Mouse (Mus musculus) midbrain, embryonic 13.5 days (tissue): ENCODE results near the gene Krt5. TPM values are rescaled to one million over a fixed set of nuclear protein-coding genes. Genes with fewer than 3 reads are reported as not detected.
"Not testable (repeated sequence)": the region's sequence is repeated elsewhere in the genome, so short reads cannot be mapped to it uniquely, and the experiment has no call there.

Experiments
- ATAC-seq: fragments of 200-750 bp; cut with Nextera tagmentation; 2 replicates; pipeline ENCODE4 v1.8.0; 2017; ENCODE audit warnings: mild to moderate bottlenecking, moderate TSS enrichment, moderate library complexity
- H3K27ac ChIP-seq: fragments of 300-500 bp; sonication (generic); 2 replicates; pipeline ENCODE4 v1.5.1; 2015; ENCODE audit warnings: inconsistent platforms, mild to moderate bottlenecking, moderate library complexity
- H3K27me3 ChIP-seq: fragments of 300-500 bp; sonication (generic); 2 replicates; pipeline ENCODE4 v1.6.1; 2015; ENCODE audit warnings: mild to moderate bottlenecking, inconsistent platforms
- H3K36me3 ChIP-seq: fragments of 300-500 bp; sonication (generic); 2 replicates; pipeline ENCODE4 v1.6.1; 2015; ENCODE audit warnings: mild to moderate bottlenecking, inconsistent platforms
- H3K4me1 ChIP-seq: fragments of 300-500 bp; sonication (generic); replicated peaks from 2 replicates; pipeline ENCODE4 v1.6.1; 2015; ENCODE audit warnings: inconsistent platforms
- H3K4me2 ChIP-seq: fragments of 300-500 bp; sonication (generic); replicated peaks from 2 replicates; pipeline ENCODE4 v1.6.1; 2015; ENCODE audit warnings: moderate library complexity, mild to moderate bottlenecking, inconsistent platforms
- H3K4me3 ChIP-seq: fragments of 300-500 bp; sonication (generic); replicated peaks from 2 replicates; pipeline ENCODE4 v1.5.1; 2015; ENCODE audit warnings: mild to moderate bottlenecking, inconsistent platforms
- H3K9ac ChIP-seq: fragments of 300-500 bp; sonication (generic); replicated peaks from 2 replicates; pipeline ENCODE4 v1.6.1; 2015; ENCODE audit warnings: mild to moderate bottlenecking, inconsistent platforms
- H3K9me3 ChIP-seq: fragments of 300-500 bp; sonication (generic); 2 replicates; pipeline ENCODE4 v1.6.1; 2016; ENCODE audit warnings: mild to moderate bottlenecking, inconsistent platforms
- WGBS: fragments of 180-500 bp; shearing (Covaris S2); methylation state at CpG from one replicate; pipeline ENCODE4 v1.1.7; 2015; 5-methylcytosine and 5-hydroxymethylcytosine counted together
- microRNA-seq: library from miRNA; unstranded; fragments of <30 nt; microRNA quantifications from one replicate; pipeline ENCODE4, GENCODE M21; 2016
- polyA plus RNA-seq: library from polyadenylated mRNA; unstranded; fragments of >200 nt; fragmentation: Nextera tagmentation; extraction: Ambion mirVana; gene quantifications from 2 replicates; pipeline ENCODE4 v1.2.1, GENCODE M21; 2015

The Krt5 gene
- polyA plus RNA-seq, 1 experiment from 2014 or later = 0.19 TPM

- 71% methylated on average over 3 of the region's 3 CpGs for WGBS
- H3K27ac ChIP-seq = no peak overlapping the region
- H3K36me3 ChIP-seq = no peaks in the 10 kb centered on the region
These were observed 13.5 kb downstream of the Krt5 start for GRCm38 (mm10) chr15:101699192-101699591.

GRCm38 (mm10) chr15:101697326-101698188 is 15.1 kb downstream of the Krt5 start:
- H3K4me2 ChIP-seq = no peak overlapping the region
- 73% methylated on average over 8 of the region's 8 CpGs for WGBS

More at GRCm38 (mm10) chr15:101699192-101699591, 13.5 kb downstream of the Krt5 start:
- H3K27me3 ChIP-seq = no peaks in the 10 kb centered on the region
- no peaks in the 10 kb centered on the region for H3K9me3 ChIP-seq
- H3K4me3 ChIP-seq = no peak overlapping the region
- no peaks in the 10 kb centered on the region for H3K4me1 ChIP-seq
- no peak overlapping the region for H3K9ac ChIP-seq
- ATAC-seq = no peak
- H3K4me2 ChIP-seq = no peak overlapping the region

GRCm38 (mm10) chr15:101694207-101694606 is 18.5 kb downstream of the Krt5 start, which contains the start of gene Krt6a:
Gene Krt6a, minus strand, starts transcription at chr15:101694307.
- Histone ChIP-seq H3K9me3 (no peaks in the 10 kb centered on the region), H3K4me2 (no peak within 1 kb of the TSS), H3K27ac (no peak within 1 kb of the TSS), H3K9ac (no peak within 1 kb of the TSS), H3K36me3 (no peaks in the 10 kb centered on the region), H3K4me1 (no peaks in the 10 kb centered on the region), H3K27me3 (no peaks in the 10 kb centered on the region), H3K4me3 (no peak within 1 kb of the TSS)
- WGBS = 82% methylated on average over 5 of the region's 5 CpGs
- no peak for ATAC-seq

More at GRCm38 (mm10) chr15:101697326-101698188, 15.1 kb downstream of the Krt5 start:
- no peaks in the 10 kb centered on the region for H3K27me3 ChIP-seq
- no peaks in the 10 kb centered on the region for H3K4me1 ChIP-seq
- no peaks in the 10 kb centered on the region for H3K36me3 ChIP-seq
- H3K9ac ChIP-seq = no peak overlapping the region
- no peak overlapping the region for H3K27ac ChIP-seq
- no peaks in the 10 kb centered on the region for H3K9me3 ChIP-seq
- H3K4me3 ChIP-seq = no peak overlapping the region
- ATAC-seq = no peak

GRCm38 (mm10) chr15:101690460-101690859 is 22.2 kb downstream of the Krt5 start:
- 86% methylated on average over 5 of the region's 5 CpGs for WGBS
- H3K4me3 ChIP-seq, H3K36me3 ChIP-seq, H3K4me1 ChIP-seq, H3K27ac ChIP-seq, H3K9ac ChIP-seq, H3K27me3 ChIP-seq, H3K9me3 ChIP-seq, ATAC-seq, H3K4me2 ChIP-seq: not testable (repeated sequence)

GRCm38 (mm10) chr15:101688161-101688560 is 24.5 kb downstream of the Krt5 start:
- no peaks in the 10 kb centered on the region for H3K4me1 ChIP-seq
- no peak overlapping the region for H3K4me2 ChIP-seq
- H3K9ac ChIP-seq = no peak overlapping the region
- 71% methylated on average over 2 of the region's 2 CpGs for WGBS
- H3K27ac ChIP-seq = no peak overlapping the region
- H3K27me3 ChIP-seq = no peaks in the 10 kb centered on the region
- H3K9me3 ChIP-seq = no peaks in the 10 kb centered on the region
- H3K36me3 ChIP-seq = no peaks in the 10 kb centered on the region
- no peak overlapping the region for H3K4me3 ChIP-seq
- no peak for ATAC-seq

- 85% methylated on average over 2 of the region's 2 CpGs for WGBS
- ATAC-seq = no peak
- no peak within 1 kb of the TSS for H3K27ac ChIP-seq
These were observed 32.5 kb downstream of the Krt5 start, which contains the start of gene Krt6b for GRCm38 (mm10) chr15:101680187-101680586. Gene Krt6b, minus strand, starts transcription at chr15:101680287.

GRCm38 (mm10) chr15:101675978-101676377 is 36.7 kb downstream of the Krt5 start:
- WGBS = 92% methylated on average over 1 of the region's 1 CpGs
- H3K4me1 ChIP-seq = no peaks in the 10 kb centered on the region
- no peak overlapping the region for H3K4me3 ChIP-seq

More at GRCm38 (mm10) chr15:101680187-101680586, 32.5 kb downstream of the Krt5 start, which contains the start of gene Krt6b:
- H3K27me3 ChIP-seq = no peaks in the 10 kb centered on the region
- H3K9ac ChIP-seq = no peak within 1 kb of the TSS
- no peaks in the 10 kb centered on the region for H3K4me1 ChIP-seq
- no peak within 1 kb of the TSS for H3K4me3 ChIP-seq
- no peaks in the 10 kb centered on the region for H3K9me3 ChIP-seq
- H3K36me3 ChIP-seq = no peaks in the 10 kb centered on the region
- H3K4me2 ChIP-seq = no peak within 1 kb of the TSS

More at GRCm38 (mm10) chr15:101675978-101676377, 36.7 kb downstream of the Krt5 start:
- Histone ChIP-seq H3K9ac (no peak overlapping the region), H3K9me3 (no peaks in the 10 kb centered on the region), H3K36me3 (no peaks in the 10 kb centered on the region), H3K27ac (no peak overlapping the region), H3K4me2 (no peak overlapping the region), H3K27me3 (no peaks in the 10 kb centered on the region)
- no peak for ATAC-seq

Small RNA genes lying within 50 kb of the gene (microRNA-seq; reads per million reads assigned to microRNA genes)
- not detected for gene Gm44323
- gene Gm44342 = not detected
- not detected for gene Gm44383

Other genes starting within 250 kb of the Krt5 start
- gene Krt81, start 249.1 kb downstream of the Krt5 start, polyA plus RNA-seq = not detected in 2 replicates
- gene Krt86, start 239.4 kb downstream of the Krt5 start, polyA plus RNA-seq = not detected in 2 replicates
- not detected in 2 replicates for gene Krt83, start 221.4 kb downstream of the Krt5 start, polyA plus RNA-seq
- gene Gm49425, start 195.6 kb downstream of the Krt5 start, polyA plus RNA-seq = not detected in 2 replicates
- not detected in 2 replicates for gene Krt84, start 180.1 kb downstream of the Krt5 start, polyA plus RNA-seq
- gene Krt82, start 162.2 kb downstream of the Krt5 start, polyA plus RNA-seq = not detected in 2 replicates
- 0.08 TPM in 1 of 2 replicates, not detected in the other for gene Krt90, start 149.9 kb downstream of the Krt5 start, polyA plus RNA-seq
- 0.11 TPM in 1 of 2 replicates, not detected in the other for gene Krt75, start 139.0 kb downstream of the Krt5 start, polyA plus RNA-seq
- not detected in 2 replicates for gene Gm5414, start 84.7 kb downstream of the Krt5 start, polyA plus RNA-seq
- gene Gm5478, start 65.5 kb downstream of the Krt5 start, polyA plus RNA-seq = not detected in 2 replicates
- gene Krt6b, start 32.6 kb downstream of the Krt5 start, polyA plus RNA-seq = not detected in 2 replicates
- not detected in 2 replicates for gene Krt6a, start 18.6 kb downstream of the Krt5 start, polyA plus RNA-seq
- gene Krt71, start 30.2 kb upstream of the Krt5 start, polyA plus RNA-seq = not detected in 2 replicates
- gene Krt72, start 73.6 kb upstream of the Krt5 start, polyA plus RNA-seq = not detected in 2 replicates
- gene Krt73, start 89.4 kb upstream of the Krt5 start, polyA plus RNA-seq = 0.50 and 1.0 TPM in 2 replicates
- not detected in 2 replicates for gene Krt2, start 105.3 kb upstream of the Krt5 start, polyA plus RNA-seq
- gene Krt1, start 137.9 kb upstream of the Krt5 start, polyA plus RNA-seq = 4.2 and 4.7 TPM in 2 replicates
- 0.15 TPM in 1 of 2 replicates, not detected in the other for gene Krt77, start 156.8 kb upstream of the Krt5 start, polyA plus RNA-seq
- gene Krt76, start 180.0 kb upstream of the Krt5 start, polyA plus RNA-seq = not detected in 2 replicates
- 0.26 TPM in 1 of 2 replicates, not detected in the other for gene Krt4, start 211.8 kb upstream of the Krt5 start, polyA plus RNA-seq
- gene Krt79, start 227.4 kb upstream of the Krt5 start, polyA plus RNA-seq = 0.15 TPM in 1 of 2 replicates, not detected in the other
- not detected in 2 replicates for gene Krt78, start 241.4 kb upstream of the Krt5 start, polyA plus RNA-seq